Mouse (Mus musculus) ovary, postnatal 36 days (tissue): ENCODE measurements at regions not wholly inside any gene's neighbourhood (a gene's known extent, or its start where the extent isn't known, plus 50 kb on each side); places are given as distances from the start of the nearest gene placed in this dataset.
A peak's percentile ranks its signal among the peaks of the same experiment; 100 is the strongest.
"Not testable (repeated sequence)": the region's sequence is repeated elsewhere in the genome, so short reads cannot be mapped to it uniquely, and the experiment has no call there.

Source experiments
- DNase-seq: peaks from one replicate; pipeline ENCODE4 v3.0.0; 2022; ENCODE audit warnings: low spot score, mixed read lengths

- no peak for DNase-seq
Observed at GRCm38 (mm10) chr13:52198649-52199348, 332.3 kb downstream of the Diras2 start.

DNA sequence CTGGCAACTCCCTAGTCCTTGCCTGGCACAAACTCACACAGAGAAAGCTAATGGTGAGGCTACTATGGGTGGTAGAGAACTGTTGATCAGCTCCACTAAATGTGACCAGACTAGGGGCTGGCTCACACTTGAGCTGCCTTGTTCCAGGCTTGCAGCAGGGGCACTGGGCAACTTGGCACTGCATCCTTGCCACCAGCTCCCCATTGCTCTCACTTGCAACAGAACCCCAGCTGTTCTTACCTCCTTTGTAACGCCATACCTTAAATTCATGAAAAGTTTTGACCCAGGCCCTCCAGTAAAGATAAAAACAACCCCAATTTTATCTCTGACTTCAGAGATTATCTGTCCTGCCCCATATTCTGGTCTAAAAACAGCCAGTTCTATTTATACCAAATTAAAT lies 328.7 kb downstream of the Diras2 start:
- no peak for DNase-seq

GRCm38 (mm10) chr13:52205951-52206350 lies 325.1 kb downstream of the Diras2 start:
- no peak for DNase-seq

GRCm38 (mm10) chr13:52216343-52216742 lies 314.7 kb downstream of the Diras2 start:
- DNase-seq: no peak

DNA sequence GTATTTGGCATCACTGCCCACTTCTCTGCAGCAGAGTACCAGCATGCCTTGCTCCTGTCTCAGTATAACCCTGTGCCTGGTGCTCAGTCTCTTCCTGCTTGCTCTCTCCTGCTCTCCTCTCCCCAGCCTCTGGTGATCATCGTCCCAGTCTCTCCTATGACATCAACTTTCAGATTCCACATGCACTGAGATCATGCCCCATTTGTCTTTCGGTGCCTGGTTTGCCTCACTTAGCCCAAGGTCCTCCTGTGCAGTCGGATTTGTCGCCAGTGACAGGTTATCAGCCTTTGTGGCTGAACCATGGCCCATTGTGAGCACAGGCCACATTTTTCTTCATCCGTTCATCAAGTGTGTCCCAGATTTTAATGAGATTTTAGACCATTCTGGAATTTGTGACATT lies 314.0 kb downstream of the Diras2 start:
- DNase-seq: no peak

DNA sequence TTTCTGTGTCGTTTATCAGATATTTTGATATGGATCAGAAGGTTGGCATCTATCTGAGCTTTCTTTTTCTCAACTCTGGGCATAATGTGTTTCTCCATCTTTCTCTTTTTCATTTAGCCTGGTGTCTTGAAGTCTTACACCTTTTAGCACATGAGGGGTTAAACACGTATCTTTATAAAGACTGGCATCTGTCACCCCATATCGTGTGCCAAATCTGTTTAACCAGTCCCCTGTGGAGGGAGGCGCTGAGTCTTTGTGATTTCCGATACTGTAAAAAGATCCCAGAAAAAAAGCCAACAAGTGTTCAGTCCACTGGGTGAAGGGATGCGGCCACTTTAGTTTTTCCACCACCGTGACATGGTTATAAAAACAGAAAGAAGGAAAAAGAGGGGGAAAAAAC lies 313.3 kb downstream of the Diras2 start:
- no peak for DNase-seq

- DNase-seq: peak; percentile 35
Observed at GRCm38 (mm10) chr13:52222315-52223097, 308.6 kb downstream of the Diras2 start.

- DNase-seq: peak; percentile 34
Observed at GRCm38 (mm10) chr13:52223098-52223962, 307.7 kb downstream of the Diras2 start.

DNA sequence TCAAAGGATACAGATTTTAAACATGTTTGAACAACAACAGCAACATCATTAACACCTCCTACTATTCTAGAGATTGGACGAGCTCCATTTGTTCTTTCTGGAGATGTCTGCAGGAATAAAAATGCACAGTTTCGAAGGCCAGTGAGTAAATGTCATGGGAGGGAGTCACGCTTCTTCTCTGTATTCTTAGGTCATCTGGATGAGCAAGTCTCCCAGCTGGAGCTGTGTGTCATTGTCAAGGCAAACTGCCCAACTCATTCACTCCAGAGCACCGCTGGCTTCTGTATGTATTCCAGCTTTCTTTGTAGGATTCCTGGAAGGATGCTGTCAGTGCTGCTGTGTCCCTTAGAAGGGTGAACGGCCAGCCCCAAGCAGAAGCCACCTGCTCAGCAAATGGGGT lies 297.1 kb downstream of the Diras2 start:
- DNase-seq: no peak

GRCm38 (mm10) chr13:52236105-52236504 lies 295.0 kb downstream of the Diras2 start:
- DNase-seq: no peak

DNA sequence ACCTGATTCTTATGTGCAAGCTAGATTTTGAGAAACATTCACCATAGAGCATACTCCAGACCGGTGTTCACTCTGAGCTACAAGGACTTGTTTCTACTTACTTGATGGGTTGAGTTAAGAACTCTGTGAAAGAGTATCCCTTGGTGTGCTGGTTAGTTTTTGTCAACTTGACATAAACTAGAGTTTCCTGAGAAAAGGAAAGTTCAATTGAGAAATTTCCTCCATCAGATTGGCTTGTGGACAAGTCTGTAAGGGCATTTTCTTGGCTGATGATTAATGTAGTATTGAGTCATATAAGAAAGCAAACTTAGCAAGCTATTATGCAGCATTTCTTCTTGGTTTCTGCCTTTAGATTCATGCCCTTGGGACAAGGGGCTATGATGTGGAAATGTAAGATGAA lies 291.5 kb downstream of the Diras2 start:
- no peak for DNase-seq

DNA sequence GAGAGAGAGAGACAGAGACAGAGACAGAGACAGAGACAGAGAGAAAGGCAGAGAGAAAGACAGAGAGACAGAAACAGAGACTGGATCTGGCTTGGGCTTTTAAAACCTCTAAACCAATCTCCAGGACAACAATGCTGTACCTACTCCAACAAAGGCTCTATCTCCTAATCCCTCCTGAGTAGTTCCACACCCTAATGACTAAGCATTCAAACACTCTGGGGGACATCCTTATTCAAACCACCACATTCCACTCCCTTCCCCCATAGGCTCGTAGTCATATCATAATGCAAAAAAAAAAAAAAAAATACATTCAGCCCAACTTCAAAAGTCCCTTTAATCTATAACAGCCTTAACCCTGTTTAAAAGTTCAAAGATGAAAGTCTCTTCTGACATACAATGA lies 289.3 kb downstream of the Diras2 start:
- DNase-seq: no peak

- no peak for DNase-seq
Observed at GRCm38 (mm10) chr13:52249492-52249891, 281.6 kb downstream of the Diras2 start.

DNA sequence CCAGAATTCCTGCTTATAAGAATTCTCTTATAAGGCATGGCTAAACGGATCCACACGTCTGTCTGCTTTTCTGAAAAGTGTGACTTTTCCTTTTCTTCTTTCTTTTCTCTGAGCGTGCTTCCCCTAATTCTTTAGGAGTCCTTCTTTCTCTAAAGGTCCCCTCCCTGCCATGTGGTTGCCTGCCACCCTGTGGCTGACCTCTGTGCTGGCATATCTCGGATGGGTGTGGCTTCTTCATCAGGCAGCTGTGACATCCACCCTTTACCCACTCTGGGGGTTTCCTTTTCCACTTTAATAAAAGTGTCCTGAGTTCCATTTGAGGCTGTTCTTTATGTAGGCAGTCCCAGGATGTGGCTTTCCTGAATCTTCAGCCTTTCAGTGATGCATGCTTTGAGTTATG lies 280.7 kb downstream of the Diras2 start:
- no peak for DNase-seq

DNA sequence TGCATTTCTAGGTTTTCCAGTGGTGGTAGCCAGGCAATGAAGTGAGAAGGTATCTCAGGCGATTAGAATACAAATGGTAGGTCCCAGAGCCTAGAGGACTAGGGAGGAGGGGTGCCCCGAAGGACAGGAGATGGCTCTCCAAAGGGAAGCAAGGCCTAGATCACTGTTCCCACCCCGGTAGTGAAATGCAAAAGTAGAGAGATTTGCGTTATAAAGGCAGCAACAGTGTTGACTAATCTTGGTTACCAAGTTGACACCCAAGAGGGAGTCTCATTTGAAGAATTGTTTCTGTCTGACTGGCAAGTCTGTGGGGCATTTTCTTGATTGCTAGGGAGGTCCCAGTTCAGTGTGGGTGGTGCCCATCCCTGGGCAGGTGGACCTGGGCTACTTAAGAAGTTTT lies 278.8 kb downstream of the Diras2 start:
- DNase-seq: no peak

- DNase-seq: not testable (repeated sequence)
Observed at GRCm38 (mm10) chr13:52252726-52253125, 278.4 kb downstream of the Diras2 start.

DNA sequence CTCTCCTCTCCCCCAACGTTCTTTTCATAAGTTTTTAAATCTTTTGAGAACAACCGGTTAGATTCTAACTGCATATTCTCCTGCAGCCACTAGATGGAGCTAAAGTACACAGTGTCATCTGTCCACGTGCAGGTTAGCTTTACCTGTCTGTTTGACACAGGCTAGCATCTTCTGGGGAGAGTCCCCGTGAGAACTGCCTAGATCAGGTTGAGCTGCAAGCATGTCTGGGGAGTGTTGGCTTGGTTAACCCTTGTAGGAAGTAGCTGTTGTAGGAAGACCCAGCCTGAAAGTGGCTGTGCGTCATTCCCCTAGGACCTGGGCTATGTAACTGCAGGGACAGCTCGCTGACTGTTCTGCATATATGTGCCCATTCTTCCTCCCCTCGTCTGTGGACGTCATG lies 277.9 kb downstream of the Diras2 start:
- no peak for DNase-seq

GRCm38 (mm10) chr13:52254185-52254584 lies 276.9 kb downstream of the Diras2 start:
- no peak for DNase-seq

DNA sequence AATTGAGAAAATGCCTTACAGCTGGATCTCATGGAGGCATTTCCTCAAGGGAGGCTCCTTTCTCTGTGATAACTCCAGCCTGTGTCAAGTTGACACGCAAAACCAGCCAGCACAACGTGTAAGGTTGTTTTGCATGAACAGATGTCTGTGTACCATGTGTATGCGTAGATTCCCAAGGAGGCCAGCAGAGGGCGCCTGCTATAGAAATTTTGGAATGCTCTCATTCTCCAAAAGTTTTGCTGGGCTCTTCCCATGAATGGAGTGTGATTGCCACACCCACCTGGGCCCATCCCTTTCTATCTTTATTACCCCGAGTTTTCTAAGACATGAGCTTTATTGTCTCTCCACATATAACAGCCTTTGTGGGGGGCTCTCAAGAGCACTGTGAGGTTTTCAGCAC lies 275.4 kb downstream of the Diras2 start:
- DNase-seq: no peak

- DNase-seq: no peak
Observed at GRCm38 (mm10) chr13:52258373-52258772, 272.7 kb downstream of the Diras2 start.

- DNase-seq: no peak
Observed at GRCm38 (mm10) chr13:52262949-52263550, 268.0 kb downstream of the Diras2 start.

DNA sequence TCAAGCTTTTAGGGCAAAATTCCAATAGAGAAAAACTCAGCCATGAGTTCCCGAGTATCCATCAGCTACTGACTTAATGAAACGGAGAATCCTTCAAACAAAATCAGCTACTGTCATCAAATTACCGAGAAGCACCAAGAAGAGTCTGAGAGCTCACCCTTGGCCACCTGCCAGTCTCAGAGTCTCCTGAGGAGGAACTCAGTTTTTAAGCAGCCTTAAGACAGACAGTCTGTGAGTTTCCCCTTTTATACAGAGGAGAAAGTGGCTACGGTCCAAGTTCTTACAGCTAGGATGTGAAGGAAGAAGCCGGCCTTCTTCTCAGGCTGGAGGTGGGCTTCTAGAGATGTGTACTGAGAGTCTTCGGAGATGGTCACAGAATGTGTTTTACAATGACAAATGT lies 262.8 kb downstream of the Diras2 start:
- no peak for DNase-seq
